Mouse (Mus musculus): Measurements from ENCODE around the gene Rybp. TPM values are rescaled to one million over a fixed set of nuclear protein-coding genes. Genes with fewer than 3 reads are reported as not detected.

Gene Rybp
- polyA plus RNA-seq, 1 experiment from 2014 or later = 4.6 TPM

DNA sequence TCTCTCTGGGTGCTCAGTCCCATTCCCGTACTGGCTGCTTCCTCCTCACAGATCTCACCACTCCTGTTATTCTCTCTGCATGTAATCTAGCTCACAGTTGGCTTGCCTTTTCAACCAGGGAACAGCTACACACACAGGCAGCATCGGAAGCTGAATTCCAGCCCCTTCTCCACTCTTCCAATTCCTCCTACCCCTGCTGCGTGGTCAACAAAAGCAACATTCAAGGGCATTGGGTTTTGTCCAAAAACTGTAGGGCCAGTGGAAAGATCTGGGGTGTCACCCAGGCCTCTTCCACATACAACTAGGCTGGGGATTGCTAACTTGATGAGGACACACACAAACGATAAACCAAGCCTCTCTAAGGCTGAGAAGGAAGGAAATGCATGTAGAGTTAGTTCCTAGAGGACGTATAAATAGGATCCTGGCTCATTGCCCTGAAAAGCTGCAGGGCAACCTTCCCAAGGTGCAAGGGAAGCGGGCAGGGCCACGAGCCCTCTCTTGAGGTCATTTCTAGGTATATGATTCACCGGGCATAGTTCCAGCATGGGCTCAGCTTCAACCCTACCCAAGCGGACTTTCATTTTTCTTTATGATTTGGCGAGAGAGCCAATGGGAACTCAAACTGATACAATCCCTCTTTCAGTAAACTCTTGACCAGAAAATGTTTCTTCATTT lies 36.6 kb upstream of the Rybp start:
- Histone ChIP-seq H3K27me3 (ENCODE audit: control insufficient read depth, insufficient read depth, low read depth, low read length) (no peaks in the 10 kb centered on the region), H3K9me3 (replicated peaks; ENCODE audit: control insufficient read depth, low read length) (no peaks in the 10 kb centered on the region), H3K4me2 (ENCODE audit: low read depth, low read length) (no peak overlapping the region), H3K36me3 (ENCODE audit: control insufficient read depth, insufficient read depth) (no peaks in the 10 kb centered on the region), H3K4me3 (ENCODE audit: low read depth, low read length) (no peak overlapping the region), H3K27ac (ENCODE audit: low read length) (no peak overlapping the region), H3K9ac (ENCODE audit: low read depth, low read length) (no peak overlapping the region), H3K4me1 (ENCODE audit: control insufficient read depth, low read depth, low read length) (no peaks in the 10 kb centered on the region)
- ATAC-seq (ENCODE audit: low read depth) = no peak
- 50% methylated on average over 10 of the region's 10 CpGs for WGBS (ENCODE audit: insufficient replicate concordance)

DNA sequence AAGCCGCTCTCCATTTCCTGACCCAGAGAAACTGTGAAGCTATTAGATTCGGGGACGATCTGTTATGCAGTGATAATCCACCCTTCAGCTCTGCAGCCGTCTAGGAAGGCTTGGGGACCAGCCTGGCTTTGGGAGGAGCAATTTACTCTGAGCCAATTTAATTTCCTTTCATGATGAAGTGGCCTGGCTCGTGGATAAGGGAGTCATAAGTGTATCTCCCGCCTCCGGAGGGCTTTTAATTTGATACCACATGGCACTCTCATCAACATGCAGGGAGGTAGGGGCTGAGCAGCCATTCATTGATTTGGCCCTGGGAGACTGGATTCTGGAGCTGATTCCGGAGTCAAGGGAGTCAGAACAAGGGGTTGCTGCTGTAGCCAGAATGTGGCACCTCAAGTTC lies 35.3 kb upstream of the Rybp start:
- Histone ChIP-seq H3K9ac (ENCODE audit: low read depth, low read length) (no peak overlapping the region), H3K4me1 (ENCODE audit: control insufficient read depth, low read depth, low read length) (no peaks in the 10 kb centered on the region), H3K27me3 (ENCODE audit: control insufficient read depth, insufficient read depth, low read depth, low read length) (no peaks in the 10 kb centered on the region), H3K36me3 (ENCODE audit: control insufficient read depth, insufficient read depth) (no peaks in the 10 kb centered on the region), H3K4me3 (ENCODE audit: low read depth, low read length) (no peak overlapping the region), H3K4me2 (ENCODE audit: low read depth, low read length) (no peak overlapping the region), H3K27ac (ENCODE audit: low read length) (no peak overlapping the region), H3K9me3 (replicated peaks; ENCODE audit: control insufficient read depth, low read length) (no peaks in the 10 kb centered on the region)
- no peak for ATAC-seq (ENCODE audit: low read depth)
- WGBS (ENCODE audit: insufficient replicate concordance) = 44% methylated on average over 8 of the region's 8 CpGs

DNA sequence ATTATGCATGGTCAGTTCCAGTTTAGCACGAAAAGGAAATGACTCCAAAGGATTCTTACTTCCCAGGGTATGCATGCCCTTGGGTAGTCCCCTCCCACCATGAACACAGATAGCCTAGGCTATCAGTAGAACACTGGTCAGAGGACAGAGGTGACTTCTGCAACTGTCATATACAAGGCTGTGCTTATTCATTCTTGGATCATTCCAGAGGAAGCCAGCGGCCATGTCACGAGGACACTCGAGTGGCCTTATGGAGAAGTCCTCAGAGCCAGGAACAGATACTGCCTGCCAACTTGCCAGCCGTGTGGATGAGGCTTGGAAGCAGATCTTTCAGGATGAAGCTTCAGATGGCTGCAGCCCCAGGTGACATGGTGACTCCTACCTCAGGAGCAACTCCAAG lies 34.9 kb upstream of the Rybp start:
- H3K4me2 ChIP-seq (ENCODE audit: low read depth, low read length) = no peak overlapping the region
- H3K9me3 ChIP-seq (replicated peaks; ENCODE audit: control insufficient read depth, low read length) = no peaks in the 10 kb centered on the region
- H3K4me1 ChIP-seq (ENCODE audit: control insufficient read depth, low read depth, low read length) = no peaks in the 10 kb centered on the region
- H3K9ac ChIP-seq (ENCODE audit: low read depth, low read length) = no peak overlapping the region
- ATAC-seq (ENCODE audit: low read depth) = no peak
- H3K27ac ChIP-seq (ENCODE audit: low read length) = no peak overlapping the region
- 61% methylated on average over 5 of the region's 5 CpGs for WGBS (ENCODE audit: insufficient replicate concordance)
- no peaks in the 10 kb centered on the region for H3K36me3 ChIP-seq (ENCODE audit: control insufficient read depth, insufficient read depth)
- no peak overlapping the region for H3K4me3 ChIP-seq (ENCODE audit: low read depth, low read length)
- H3K27me3 ChIP-seq (ENCODE audit: control insufficient read depth, insufficient read depth, low read depth, low read length) = no peaks in the 10 kb centered on the region

DNA sequence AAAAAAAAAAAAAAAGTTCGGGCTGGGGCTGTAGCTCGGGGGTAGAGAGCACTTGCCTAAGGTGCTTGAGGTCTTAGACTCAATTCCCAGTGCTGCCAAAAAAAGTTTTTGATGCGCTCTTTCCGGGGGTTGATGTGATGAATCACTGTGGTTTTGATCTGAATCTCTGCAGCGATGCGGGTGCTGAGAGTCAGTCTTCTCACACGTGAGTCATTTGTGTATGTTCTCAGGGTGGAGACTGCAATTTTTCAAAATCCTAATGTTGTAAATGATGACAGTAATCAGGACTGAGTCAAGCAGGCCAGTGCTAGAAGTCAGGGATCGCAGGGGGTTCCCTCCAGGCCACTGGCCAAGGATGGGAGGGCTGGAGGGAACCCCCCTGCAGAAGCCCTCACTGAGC lies 26.9 kb upstream of the Rybp start:
- Histone ChIP-seq H3K9me3 (replicated peaks; ENCODE audit: control insufficient read depth, low read length) (no peaks in the 10 kb centered on the region), H3K27me3 (ENCODE audit: control insufficient read depth, insufficient read depth, low read depth, low read length) (no peaks in the 10 kb centered on the region), H3K27ac (ENCODE audit: low read length) (no peak overlapping the region), H3K4me1 (ENCODE audit: control insufficient read depth, low read depth, low read length) (no peaks in the 10 kb centered on the region), H3K9ac (ENCODE audit: low read depth, low read length) (no peak overlapping the region), H3K4me2 (ENCODE audit: low read depth, low read length) (no peak overlapping the region), H3K4me3 (ENCODE audit: low read depth, low read length) (no peak overlapping the region), H3K36me3 (ENCODE audit: control insufficient read depth, insufficient read depth) (no peaks in the 10 kb centered on the region)
- 44% methylated on average over 8 of the region's 8 CpGs for WGBS (ENCODE audit: insufficient replicate concordance)
- no peak for ATAC-seq (ENCODE audit: low read depth)

DNA sequence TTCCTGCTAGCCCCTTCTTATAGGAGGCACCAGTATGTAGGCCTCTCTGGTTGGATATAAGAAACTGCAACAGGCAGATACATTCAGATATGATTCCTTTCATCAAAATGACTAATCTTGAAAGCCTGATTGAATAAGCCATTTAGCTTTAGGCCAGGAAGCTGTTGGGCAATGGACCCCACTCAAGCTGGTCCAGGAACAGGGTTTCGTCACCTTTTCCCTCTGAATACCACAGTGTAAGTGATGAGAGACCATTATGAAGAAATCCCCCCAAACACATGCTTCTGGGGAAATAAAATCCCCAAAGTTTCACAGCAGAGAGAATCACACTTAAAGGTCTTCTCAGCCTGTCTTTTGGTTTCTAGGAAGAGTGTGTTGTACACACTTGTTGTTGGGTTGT lies 23.9 kb upstream of the Rybp start:
- WGBS (ENCODE audit: insufficient replicate concordance) = 35% methylated on average over 1 of the region's 1 CpGs
- H3K4me3 ChIP-seq (ENCODE audit: low read depth, low read length) = no peak overlapping the region
- no peaks in the 10 kb centered on the region for H3K36me3 ChIP-seq (ENCODE audit: control insufficient read depth, insufficient read depth)
- no peaks in the 10 kb centered on the region for H3K27me3 ChIP-seq (ENCODE audit: control insufficient read depth, insufficient read depth, low read depth, low read length)
- no peak overlapping the region for H3K27ac ChIP-seq (ENCODE audit: low read length)
- ATAC-seq (ENCODE audit: low read depth) = no peak
- H3K9ac ChIP-seq (ENCODE audit: low read depth, low read length) = no peak overlapping the region
- H3K4me1 ChIP-seq (ENCODE audit: control insufficient read depth, low read depth, low read length) = no peaks in the 10 kb centered on the region
- H3K4me2 ChIP-seq (ENCODE audit: low read depth, low read length) = no peak overlapping the region
- no peaks in the 10 kb centered on the region for H3K9me3 ChIP-seq (replicated peaks; ENCODE audit: control insufficient read depth, low read length)

GRCm38 (mm10) chr6:100304831-100305230 lies 17.5 kb upstream of the Rybp start:
- H3K4me1 ChIP-seq (ENCODE audit: control insufficient read depth, low read depth, low read length) = no peaks in the 10 kb centered on the region; the same call in 1 of the 2 replicates
- H3K36me3 ChIP-seq (ENCODE audit: control insufficient read depth, insufficient read depth) = no peaks in the 10 kb centered on the region
- no peak overlapping the region for H3K27ac ChIP-seq (ENCODE audit: low read length)
- H3K27me3 ChIP-seq (ENCODE audit: control insufficient read depth, insufficient read depth, low read depth, low read length) = no peaks in the 10 kb centered on the region
- no peak overlapping the region for H3K4me3 ChIP-seq (ENCODE audit: low read depth, low read length)
- no peaks in the 10 kb centered on the region for H3K9me3 ChIP-seq (replicated peaks; ENCODE audit: control insufficient read depth, low read length)
- WGBS (ENCODE audit: insufficient replicate concordance) = 76% methylated on average over 10 of the region's 10 CpGs
- no peak overlapping the region for H3K9ac ChIP-seq (ENCODE audit: low read depth, low read length)
- ATAC-seq (ENCODE audit: low read depth) = no peak
- no peak overlapping the region for H3K4me2 ChIP-seq (ENCODE audit: low read depth, low read length)

DNA sequence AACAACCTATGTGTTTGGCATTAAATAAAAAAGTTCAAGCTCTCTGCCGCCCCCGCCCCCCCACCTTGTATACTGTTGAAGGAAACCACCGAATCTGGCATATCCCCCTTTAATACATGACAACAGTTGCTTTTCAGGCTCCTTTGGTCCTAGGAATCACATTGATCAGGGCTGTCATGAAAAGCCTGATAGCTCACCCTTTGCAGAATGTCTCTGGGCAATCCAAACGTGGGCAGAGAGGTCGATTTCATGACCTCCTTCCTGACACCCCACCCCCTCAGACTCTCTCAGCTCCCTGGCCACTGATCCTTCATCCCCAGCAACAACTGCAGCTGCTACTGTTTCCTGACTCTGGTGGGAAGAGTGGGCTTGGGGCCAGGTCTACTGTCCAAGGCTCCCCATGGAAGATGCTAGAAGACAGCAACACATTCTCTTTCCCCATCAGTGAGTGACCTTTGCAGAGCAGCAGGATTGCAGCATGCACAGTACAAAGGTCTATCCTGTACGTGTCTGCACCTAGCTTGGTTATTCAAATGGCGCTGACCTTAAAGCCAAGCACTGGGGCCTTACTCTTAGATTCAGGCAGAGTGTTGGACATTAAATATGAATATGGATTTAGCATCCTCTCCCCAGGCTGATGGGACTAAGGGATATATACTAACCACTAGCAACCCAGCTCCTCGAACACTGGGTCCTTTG lies 14.3 kb upstream of the Rybp start:
- no peak overlapping the region for H3K27ac ChIP-seq (ENCODE audit: low read length)

GRCm38 (mm10) chr6:100300831-100301230 lies 13.5 kb upstream of the Rybp start:
- Histone ChIP-seq H3K4me2 (ENCODE audit: low read depth, low read length) (no peak overlapping the region), H3K27ac (ENCODE audit: low read length) (no peak overlapping the region), H3K4me3 (ENCODE audit: low read depth, low read length) (no peak overlapping the region), H3K9me3 (replicated peaks; ENCODE audit: control insufficient read depth, low read length) (no peaks in the 10 kb centered on the region), H3K27me3 (ENCODE audit: control insufficient read depth, insufficient read depth, low read depth, low read length) (no peaks in the 10 kb centered on the region), H3K9ac (ENCODE audit: low read depth, low read length) (no peak overlapping the region), H3K36me3 (ENCODE audit: control insufficient read depth, insufficient read depth) (no peaks in the 10 kb centered on the region), H3K4me1 (ENCODE audit: control insufficient read depth, low read depth, low read length) (no peaks in the 10 kb centered on the region; the same call in 1 of the 2 replicates)
- 0 out of 2 replicates have a peak, but pooled peaks have one; percentile 19 for ATAC-seq (ENCODE audit: low read depth)
- WGBS (ENCODE audit: insufficient replicate concordance) = 6% methylated on average over 3 of the region's 3 CpGs

More for the DNA sequence above, 14.3 kb upstream of the Rybp start:
- Histone ChIP-seq H3K9me3 (replicated peaks; ENCODE audit: control insufficient read depth, low read length) (no peaks in the 10 kb centered on the region), H3K27me3 (ENCODE audit: control insufficient read depth, insufficient read depth, low read depth, low read length) (no peaks in the 10 kb centered on the region), H3K36me3 (ENCODE audit: control insufficient read depth, insufficient read depth) (no peaks in the 10 kb centered on the region), H3K4me2 (ENCODE audit: low read depth, low read length) (no peak overlapping the region), H3K9ac (ENCODE audit: low read depth, low read length) (no peak overlapping the region), H3K4me1 (ENCODE audit: control insufficient read depth, low read depth, low read length) (no peaks in the 10 kb centered on the region; the same call in 1 of the 2 replicates), H3K4me3 (ENCODE audit: low read depth, low read length) (no peak overlapping the region)
- ATAC-seq (ENCODE audit: low read depth) = peak; percentile 86
- 45% methylated on average over 8 of the region's 8 CpGs for WGBS (ENCODE audit: insufficient replicate concordance)

GRCm38 (mm10) chr6:100298945-100299344 lies 11.7 kb upstream of the Rybp start:
- no peaks in the 10 kb centered on the region; the same call in 1 of the 2 replicates for H3K4me1 ChIP-seq (ENCODE audit: control insufficient read depth, low read depth, low read length)
- ATAC-seq (ENCODE audit: low read depth) = no peak
- 44% methylated on average over 4 of the region's 4 CpGs for WGBS (ENCODE audit: insufficient replicate concordance)

More at GRCm38 (mm10) chr6:100298945-100299344, 11.7 kb upstream of the Rybp start:
- Histone ChIP-seq H3K4me3 (ENCODE audit: low read depth, low read length) (no peak overlapping the region), H3K27me3 (ENCODE audit: control insufficient read depth, insufficient read depth, low read depth, low read length) (no peaks in the 10 kb centered on the region), H3K4me2 (ENCODE audit: low read depth, low read length) (no peak overlapping the region), H3K9me3 (replicated peaks; ENCODE audit: control insufficient read depth, low read length) (no peaks in the 10 kb centered on the region), H3K27ac (ENCODE audit: low read length) (no peak overlapping the region), H3K36me3 (ENCODE audit: control insufficient read depth, insufficient read depth) (no peaks in the 10 kb centered on the region), H3K9ac (ENCODE audit: low read depth, low read length) (no peak overlapping the region)
